Mouse (Mus musculus) thymus, adult 2 months (tissue): Measurements from ENCODE around the gene Tapbp.

Source experiments
- CTCF ChIP-seq: fragments of 200-500 bp; IDR thresholded peaks from 2 replicates; pipeline ENCODE4 v1.5.1; 2012; ENCODE audit warnings: mild to moderate bottlenecking, control low read depth, low read length, moderate library complexity, borderline replicate concordance; ENCODE audit not compliant: control insufficient read depth, poor library complexity, insufficient read depth; ENCODE audit errors: extremely low read depth
- POLR2A ChIP-seq: fragments of 200-500 bp; IDR thresholded peaks from 2 replicates; pipeline ENCODE4 v1.6.1; 2012; ENCODE audit warnings: mild to moderate bottlenecking, low read length, control low read depth, moderate library complexity; ENCODE audit not compliant: control insufficient read depth, poor library complexity, insufficient read depth; ENCODE audit errors: extremely low read depth

DNA sequence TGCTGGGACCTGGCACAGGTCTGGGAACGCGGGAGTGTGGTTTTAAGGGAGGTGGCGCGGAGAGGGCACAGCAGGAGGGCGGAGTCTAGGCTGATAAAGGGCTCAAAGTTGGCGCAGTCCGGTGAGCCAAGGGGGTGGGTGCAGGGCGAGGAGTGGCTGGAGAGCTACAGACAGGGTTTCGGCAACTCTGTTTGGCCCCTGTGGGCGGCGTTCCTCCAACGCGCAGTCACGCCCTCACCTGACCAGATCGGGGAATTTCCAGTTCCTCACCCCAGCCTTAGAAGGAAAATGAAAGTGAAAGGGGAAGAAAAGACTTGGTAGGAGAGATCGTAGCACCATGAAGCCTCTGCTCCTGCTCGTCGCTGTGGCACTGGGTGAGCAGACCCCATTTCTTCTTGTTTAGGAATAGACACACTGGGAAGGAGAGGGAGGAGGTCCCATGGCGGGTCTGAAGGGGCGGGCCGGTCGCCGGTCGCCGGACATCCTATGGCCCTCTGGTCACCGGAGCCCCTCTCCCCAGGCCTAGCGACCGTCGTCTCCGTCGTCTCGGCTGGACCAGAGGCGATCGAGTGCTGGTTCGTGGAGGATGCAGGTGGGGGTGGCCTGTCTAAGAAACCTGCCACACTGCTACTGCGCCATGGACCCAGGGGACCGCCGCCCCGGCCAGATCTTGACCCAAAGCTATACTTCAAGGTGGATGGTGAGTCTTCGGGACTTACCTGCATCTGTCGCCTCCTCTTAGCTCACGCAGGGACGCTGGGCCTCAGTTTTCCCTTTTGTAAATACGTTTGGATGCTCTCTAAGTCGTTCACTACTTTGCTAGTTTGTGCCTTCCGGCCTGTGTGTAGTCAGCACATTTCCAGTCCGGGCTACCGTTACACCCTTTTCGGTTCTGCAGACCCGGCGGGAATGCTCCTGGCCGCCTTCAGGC lies 3.9 kb downstream of the Tapbp start:
- TF ChIP-seq CTCF, result no peak
- no peak for TF ChIP-seq POLR2A
